Mouse (Mus musculus) thymus, adult 2 months (tissue): ENCODE measurements around the gene Cemip2.

Experiments used
- CTCF ChIP-seq: fragments of 200-500 bp; IDR thresholded peaks from 2 replicates; pipeline ENCODE4 v1.5.1; 2012; ENCODE audit warnings: mild to moderate bottlenecking, control low read depth, low read length, moderate library complexity, borderline replicate concordance; ENCODE audit not compliant: control insufficient read depth, poor library complexity, insufficient read depth; ENCODE audit errors: extremely low read depth
- POLR2A ChIP-seq: fragments of 200-500 bp; IDR thresholded peaks from 2 replicates; pipeline ENCODE4 v1.6.1; 2012; ENCODE audit warnings: mild to moderate bottlenecking, low read length, control low read depth, moderate library complexity; ENCODE audit not compliant: control insufficient read depth, poor library complexity, insufficient read depth; ENCODE audit errors: extremely low read depth

GRCm38 (mm10) chr19:21890699-21891098 lies 112.6 kb downstream of the Cemip2 start:
- no peak for TF ChIP-seq POLR2A
- no peak for TF ChIP-seq CTCF
